Mouse (Mus musculus) leukemia stem cell, adult 10-12 weeks (primary cell): ENCODE results near the gene Gon7. TPM values are rescaled to one million over a fixed set of nuclear protein-coding genes. Genes with fewer than 3 reads are reported as not detected.

Experiments
- polyA plus RNA-seq: library from polyadenylated mRNA; stranded (reverse); fragments of >175 nt; gene quantifications from 2 replicates; pipeline ENCODE4 v1.2.3, GENCODE M21; 2012; ENCODE audit warnings: low replicate concordance

Gon7 gene
- polyA plus RNA-seq: 1.7 and 8.8 TPM in 2 replicates

DNA sequence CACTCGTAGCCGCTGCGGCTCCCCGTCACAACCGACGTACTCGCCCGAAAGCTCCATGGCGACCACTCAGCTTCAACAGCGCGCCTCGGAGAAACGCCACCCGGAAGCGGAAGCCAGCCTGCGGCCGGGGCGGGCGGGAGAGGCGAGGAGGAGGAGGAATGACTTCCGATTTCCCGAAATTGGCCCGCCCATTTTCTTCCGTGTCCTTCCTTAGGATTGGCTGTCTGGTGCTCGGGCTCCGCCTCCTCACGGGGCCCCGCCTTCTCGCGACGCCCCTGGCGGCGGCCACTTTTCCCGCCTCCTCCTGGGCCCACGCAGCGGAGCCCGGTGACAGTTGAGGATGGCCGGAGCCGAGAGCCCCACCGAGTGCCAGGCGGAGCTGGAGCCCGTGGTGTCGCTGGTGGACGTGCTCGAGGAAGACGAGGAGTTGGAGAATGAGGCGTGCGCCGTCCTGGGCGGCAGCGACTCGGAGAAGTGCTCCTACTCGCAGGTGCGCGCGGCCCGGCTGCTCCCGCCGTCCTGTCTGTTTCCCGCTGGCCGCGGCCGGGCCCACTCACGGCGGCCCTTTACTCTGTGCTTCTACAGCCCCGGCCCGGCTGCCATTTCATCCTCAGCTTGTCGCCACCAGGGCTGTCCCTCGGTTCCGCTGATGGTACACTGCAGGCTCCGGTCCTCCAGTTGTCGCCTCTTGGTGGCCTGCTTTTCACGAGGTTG lies at the start of gene Gon7, which contains the start of the genes Gm28051 and Ubr7:
Gon7 (minus strand) TSS at position 115 of the 714 bp plus-strand sequence.
Gm28051 (minus strand) TSS at position 77 of the 714 bp plus-strand sequence.
Ubr7 (plus strand) TSS at position 279 of the 714 bp plus-strand sequence.

DNA sequence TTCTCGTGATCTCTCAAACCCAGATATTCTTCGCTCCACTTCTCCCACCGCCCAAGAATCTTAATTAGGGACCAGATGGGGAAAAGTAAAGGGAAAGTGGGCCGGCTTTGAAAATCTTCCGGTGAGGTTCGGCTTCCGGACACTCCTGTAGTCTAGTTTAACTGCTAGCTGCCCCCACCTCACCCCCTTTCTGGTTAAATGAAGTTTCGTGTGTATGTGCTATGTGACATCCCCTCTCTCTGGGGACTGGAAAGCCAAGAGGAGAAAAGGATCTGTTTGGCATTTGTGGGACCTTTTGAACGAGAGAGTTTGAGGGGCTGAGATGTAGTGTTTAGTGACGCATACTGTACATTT lies 777 bp upstream of the Gon7 start, which contains the start of gene Gm20604:
Gm20604 (minus strand) TSS at position 270 of the 354 bp plus-strand sequence.

DNA sequence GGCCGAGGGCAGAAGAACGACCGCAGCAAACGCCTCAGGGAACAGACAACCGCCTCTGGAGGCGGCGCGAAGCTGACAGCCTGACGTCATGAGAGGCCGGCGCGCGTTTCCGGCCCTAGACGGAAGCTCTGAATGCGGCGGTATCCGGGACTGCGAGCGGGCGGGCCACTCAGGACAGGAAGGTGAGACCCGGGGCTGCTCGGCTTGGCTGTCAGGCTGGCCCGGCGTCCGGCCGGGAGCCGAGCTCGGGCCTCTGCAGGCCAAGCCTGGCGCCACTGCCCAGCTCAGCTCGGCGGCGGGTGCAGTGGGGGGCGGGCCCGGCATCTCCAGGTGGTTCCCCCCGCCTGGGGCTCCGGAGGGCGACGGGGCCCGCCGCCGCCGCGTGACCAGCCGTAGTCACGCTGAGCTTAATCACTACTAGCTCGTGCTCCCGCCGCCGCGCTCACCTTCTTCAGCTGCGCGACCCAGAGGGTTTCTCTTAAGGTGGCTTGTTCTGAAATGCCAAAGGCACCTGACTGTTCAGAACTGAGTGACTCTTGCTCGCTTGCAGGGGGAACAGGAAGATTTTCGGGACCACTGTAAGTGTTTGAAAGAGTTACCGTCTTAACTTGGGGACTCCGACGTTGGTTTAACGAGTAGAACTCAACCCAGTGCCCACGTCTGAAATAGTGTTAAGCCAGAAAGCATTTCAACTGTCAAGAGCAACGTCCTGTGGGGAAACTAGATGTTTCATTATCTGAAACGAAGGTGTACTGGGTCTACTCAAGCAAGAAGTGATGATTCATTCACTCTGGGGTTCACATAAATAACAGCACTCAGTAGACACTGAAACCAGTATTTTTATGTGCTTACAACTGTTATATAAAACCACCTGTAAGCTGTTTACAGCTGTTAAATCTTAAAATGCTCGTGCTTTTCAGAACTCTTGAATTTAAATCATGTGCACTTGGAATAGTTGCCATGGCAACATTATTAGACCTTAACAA lies 13.7 kb downstream of the Gon7 start, which contains the start of the genes Moap1 and Tmem251:
Moap1 (minus strand) TSS at position 73 of the 986 bp plus-strand sequence.
Tmem251 (plus strand) TSS at position 174 of the 986 bp plus-strand sequence.

DNA sequence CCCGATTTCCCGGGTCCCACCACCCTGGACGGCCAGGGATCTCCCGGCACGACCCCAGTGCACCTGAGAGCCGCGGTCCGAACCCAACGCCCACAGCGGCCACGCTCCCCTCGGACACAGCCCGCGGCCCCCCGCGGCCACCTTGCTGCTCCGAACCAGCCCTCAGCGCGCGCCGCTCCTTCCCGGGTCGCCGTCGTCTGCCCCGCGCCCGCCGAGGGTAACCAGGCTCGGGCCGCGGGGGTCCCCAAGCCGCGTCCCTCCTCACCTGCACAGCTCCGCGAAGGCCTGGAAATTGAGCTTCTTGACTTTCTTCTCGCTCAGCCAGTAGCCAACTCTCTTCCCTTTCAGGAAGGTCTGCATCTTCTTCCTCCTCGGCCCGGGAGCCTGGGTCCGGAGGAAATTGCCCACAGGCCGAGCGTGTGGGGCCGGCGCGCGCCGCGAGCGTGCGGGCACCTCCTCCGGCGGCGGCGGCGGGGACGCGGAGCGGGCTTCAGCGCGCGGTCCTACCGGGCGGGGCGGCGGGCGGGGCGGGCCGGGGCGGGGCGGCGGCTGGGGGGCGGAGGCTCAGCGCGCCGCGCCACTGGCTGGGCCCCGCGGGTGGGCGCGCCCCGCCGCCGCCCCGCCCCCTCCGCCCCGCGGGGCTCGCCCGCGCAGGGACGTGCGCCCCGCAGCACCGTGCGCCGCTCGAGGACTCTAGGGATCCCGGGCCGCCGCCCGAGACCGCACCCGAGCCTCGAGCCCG lies 53.0 kb downstream of the Gon7 start, which contains the start of gene Itpk1:
Itpk1 (minus strand) TSS at position 474 of the 742 bp plus-strand sequence.

Other genes with a start within 250 kb of the Gon7 start
- 0.15 TPM in 1 of 2 replicates, not detected in the other for gene Chga, start 202.8 kb downstream of the Gon7 start, polyA plus RNA-seq
- gene Itpk1, start 52.9 kb downstream of the Gon7 start, polyA plus RNA-seq: 5.4 and 9.9 TPM in 2 replicates
- 1.3 and 1.9 TPM in 2 replicates for gene Moap1, start 14.1 kb downstream of the Gon7 start, polyA plus RNA-seq
- 3.1 and 3.6 TPM in 2 replicates for gene Tmem251, start 14.0 kb downstream of the Gon7 start, polyA plus RNA-seq
- gene Gm28051, start within 50 bp of the Gon7 start, polyA plus RNA-seq: 3.7 and 11.7 TPM in 2 replicates
- 6.2 and 22.8 TPM in 2 replicates for gene Ubr7, start 164 bp upstream of the Gon7 start, polyA plus RNA-seq
- 0.65 and 0.89 TPM in 2 replicates for gene Gm20604, start 869 bp upstream of the Gon7 start, polyA plus RNA-seq
- gene Btbd7, start 120.7 kb upstream of the Gon7 start, polyA plus RNA-seq: 2.1 and 2.6 TPM in 2 replicates
- not detected in 2 replicates for gene Cox8c, start 141.5 kb upstream of the Gon7 start, polyA plus RNA-seq
- not detected in 2 replicates for gene Unc79, start 191.1 kb upstream of the Gon7 start, polyA plus RNA-seq